In the genomic region with DNA sequence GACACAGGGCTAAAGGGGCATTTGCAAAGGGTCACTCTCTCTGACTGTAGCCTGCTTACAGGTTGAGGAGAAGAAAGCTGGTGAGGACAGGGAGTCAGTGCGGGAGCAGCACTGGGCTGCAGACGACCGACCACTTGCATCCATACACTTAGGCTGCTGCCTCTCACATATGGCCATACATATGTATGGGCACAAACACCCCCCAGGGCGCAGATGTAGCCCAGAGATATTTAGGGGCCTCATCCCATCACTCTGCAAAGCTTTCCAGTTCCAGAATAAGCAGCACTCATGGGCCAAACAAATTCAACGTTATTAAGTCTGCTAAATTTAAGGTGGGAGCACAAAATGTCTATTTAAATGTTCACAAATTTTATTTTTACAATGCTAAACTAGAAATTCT, we compare ENCODE assay signal across 24 mouse cellular contexts. TPM values are rescaled to one million over a fixed set of nuclear protein-coding genes. Genes with fewer than 3 reads are reported as not detected.
DNase-seq lines count a peak whose midpoint lies in the region; ATAC-seq and TF ChIP-seq lines count a peak whose summit lies in the region.
"Had no signal": no experiment of that assay in that cellular context is flagged by ENCODE, and none has a peak within 500 bp of the region (broad histone marks: within the 10 kb centered on the region; RNA-seq: fewer than 3 reads in every experiment).

No protein-coding gene starts in this region.

- no peaks in the 10 kb centered on the region for H3K27me3 ChIP-seq in forebrain, postnatal 0 days (ENCODE audit: insufficient read depth, low read length)
- no peaks in the 10 kb centered on the region for H3K27me3 ChIP-seq in forebrain, embryonic 12.5 days
- H3K27me3 ChIP-seq in midbrain, embryonic 13.5 days: no peaks in the 10 kb centered on the region
- H3K27me3 ChIP-seq in midbrain, embryonic 11.5 days (ENCODE audit: control insufficient read depth, insufficient read depth, low read length): no peaks in the 10 kb centered on the region
- H3K27me3 ChIP-seq: CH12.LX; embryonic facial prominence, embryonic 15.5 days; forebrain, embryonic 13.5 days; heart, embryonic 15.5 days; hindbrain, embryonic 13.5 days; Patski had no signal

- no peaks in the 10 kb centered on the region for H3K4me1 ChIP-seq in forebrain, postnatal 0 days (ENCODE audit: insufficient read depth)
- peaks cover 8% of the 10 kb centered on the region; the same call in 1 of the 2 replicates for H3K4me1 ChIP-seq in forebrain, embryonic 12.5 days
- H3K4me1 ChIP-seq in midbrain, embryonic 13.5 days (replicated peaks): peaks cover 12% of the 10 kb centered on the region; the same call in 1 of the 2 replicates
- H3K4me1 ChIP-seq in midbrain, embryonic 11.5 days (ENCODE audit: control insufficient read depth, insufficient read depth, low read length): no peaks in the 10 kb centered on the region
- H3K4me1 ChIP-seq: embryonic facial prominence, embryonic 15.5 days; heart, embryonic 15.5 days had no signal

- TF ChIP-seq CTCF in forebrain, postnatal 0 days (IDR thresholded peaks at IDR 0.05; ENCODE audit: low read depth): no peak

- H3K4me2 ChIP-seq in forebrain, postnatal 0 days (ENCODE audit: low read depth): no peak overlapping the region
- H3K4me2 ChIP-seq in forebrain, embryonic 12.5 days: no peak overlapping the region
- no peak overlapping the region for H3K4me2 ChIP-seq in midbrain, embryonic 13.5 days (replicated peaks)
- no peak overlapping the region for H3K4me2 ChIP-seq in midbrain, embryonic 11.5 days
- H3K4me2 ChIP-seq: embryonic facial prominence, embryonic 15.5 days; forebrain, embryonic 13.5 days; heart, embryonic 11.5 days; heart, embryonic 15.5 days; hindbrain, embryonic 13.5 days had no signal

- intact Hi-C loops in gastrocnemius, postnatal 36 days (cut with DNase I): no loop called here

- no peak overlapping the region for H3K4me3 ChIP-seq in forebrain, postnatal 0 days (ENCODE audit: low read depth, low read length)
- no peak overlapping the region for H3K4me3 ChIP-seq in forebrain, embryonic 12.5 days (replicated peaks)
- no peak overlapping the region for H3K4me3 ChIP-seq in midbrain, embryonic 13.5 days (replicated peaks)
- no peak overlapping the region for H3K4me3 ChIP-seq in midbrain, embryonic 11.5 days (ENCODE audit: low read depth, low read length)
- H3K4me3 ChIP-seq: embryonic facial prominence, embryonic 15.5 days; erythroblast, embryonic 14.5 days; forebrain, embryonic 13.5 days; heart, adult 2 months; heart, embryonic 15.5 days; hindbrain, embryonic 13.5 days had no signal

- no peak overlapping the region for H3K27ac ChIP-seq in forebrain, postnatal 0 days (ENCODE audit: low read depth, low read length)
- H3K27ac ChIP-seq in forebrain, embryonic 12.5 days: no peak overlapping the region
- H3K27ac ChIP-seq in midbrain, embryonic 13.5 days: no peak overlapping the region
- H3K27ac ChIP-seq in midbrain, embryonic 11.5 days (ENCODE audit: low read depth, low read length): no peak overlapping the region
- H3K27ac ChIP-seq: embryonic facial prominence, embryonic 15.5 days; forebrain, embryonic 13.5 days; heart, adult 2 months; heart, embryonic 15.5 days; hindbrain, embryonic 13.5 days; hindbrain, postnatal 0 days had no signal

- peak; percentile 24 for DNase-seq in forebrain, postnatal 0 days
- no peak for DNase-seq in midbrain, embryonic 11.5 days (ENCODE audit: low spot score, missing footprints)
- DNase-seq in brain, adult 2 months (ENCODE audit: low read depth, low spot score): peak; percentile 54
- DNase-seq in right cerebral cortex, postnatal 14 days: peak; percentile 28
- DNase-seq in gastrocnemius, postnatal 36 days: no peak
- DNase-seq: adrenal gland, postnatal 14 days; cerebellum, adult 2 months; cerebellum, postnatal 10 days; embryo, embryonic 11 days; gastrocnemius, postnatal 10 days; heart, adult 2 months; heart, postnatal 14 days had no signal

- WGBS in forebrain, postnatal 0 days: 60% methylated on average over 5 of the region's 5 CpGs
- 85% methylated on average over 5 of the region's 5 CpGs for WGBS in forebrain, embryonic 12.5 days
- WGBS in midbrain, embryonic 13.5 days: 68% methylated on average over 5 of the region's 5 CpGs
- 85% methylated on average over 5 of the region's 5 CpGs for WGBS in midbrain, embryonic 11.5 days

- ATAC-seq in forebrain, postnatal 0 days: peak; percentile 46; the same call in 1 of the 2 replicates
- no peak for ATAC-seq in forebrain, embryonic 12.5 days (ENCODE audit: low FRiP score)
- ATAC-seq in midbrain, embryonic 13.5 days: no peak
- ATAC-seq in midbrain, embryonic 11.5 days (ENCODE audit: low FRiP score): no peak
- ATAC-seq: activated CD4-positive, CD25-positive, alpha-beta regulatory T cell, adult 4 months; forebrain, embryonic 13.5 days; hindbrain, postnatal 0 days; Patski had no signal

- H3K36me3 ChIP-seq in forebrain, postnatal 0 days (ENCODE audit: insufficient read depth): peaks cover 50% of the 10 kb centered on the region
- H3K36me3 ChIP-seq in forebrain, embryonic 12.5 days (replicated peaks): peaks cover 91% of the 10 kb centered on the region
- H3K36me3 ChIP-seq in midbrain, embryonic 13.5 days: peaks cover 94% of the 10 kb centered on the region
- peaks cover 40% of the 10 kb centered on the region for H3K36me3 ChIP-seq in midbrain, embryonic 11.5 days (ENCODE audit: control insufficient read depth, insufficient read depth, low read length)

- no peak overlapping the region for H3K9ac ChIP-seq in forebrain, postnatal 0 days
- no peak overlapping the region for H3K9ac ChIP-seq in forebrain, embryonic 12.5 days
- 0 out of 2 replicates have a peak overlapping the region, but pooled peaks have one; percentile 0 for H3K9ac ChIP-seq in midbrain, embryonic 13.5 days (replicated peaks)
- H3K9ac ChIP-seq in midbrain, embryonic 11.5 days (ENCODE audit: low read length): no peak overlapping the region
- H3K9ac ChIP-seq: embryonic facial prominence, embryonic 15.5 days; forebrain, embryonic 13.5 days; heart, embryonic 15.5 days had no signal

- H3K9me3 ChIP-seq in forebrain, postnatal 0 days (ENCODE audit: low read length): no peaks in the 10 kb centered on the region
- no peaks in the 10 kb centered on the region for H3K9me3 ChIP-seq in forebrain, embryonic 12.5 days
- H3K9me3 ChIP-seq in midbrain, embryonic 13.5 days: no peaks in the 10 kb centered on the region
- no peaks in the 10 kb centered on the region for H3K9me3 ChIP-seq in midbrain, embryonic 11.5 days (ENCODE audit: control insufficient read depth, low read length)
- H3K9me3 ChIP-seq: embryonic facial prominence, embryonic 15.5 days; forebrain, embryonic 13.5 days; heart, embryonic 15.5 days; hindbrain, embryonic 13.5 days had no signal

RNA-seq across cellular contexts. Expression of gene Sh2b2, which starts 59.9 kb away (rescaled TPM):
- total RNA-seq in forebrain, postnatal 0 days (2014; rRNA removed): 38.4 and 43.8 TPM in 2 replicates
- 21.0 and 22.7 TPM in 2 replicates for polyA plus RNA-seq in forebrain, postnatal 0 days (2015; fragmentation: Nextera tagmentation; extraction: Ambion mirVana)
- polyA plus RNA-seq in forebrain, embryonic 12.5 days (2016; fragmentation: Nextera tagmentation; extraction: Ambion mirVana): 19.6 and 21.7 TPM in 2 replicates
- 20.3 and 25.6 TPM in 2 replicates for polyA plus RNA-seq in midbrain, embryonic 13.5 days (2015; fragmentation: Nextera tagmentation; extraction: Ambion mirVana)
- polyA plus RNA-seq in midbrain, embryonic 11.5 days (2014; fragmentation: Nextera tagmentation; extraction: Ambion mirVana): 8.7 and 11.8 TPM in 2 replicates
- 1 to 10 TPM; 3.5 to 3.9 TPM for total RNA-seq in gastrocnemius, postnatal 36 days (2021)

Comparison
In these comparisons a context has a peak if more than half of its experiments do, and no peak if none do; other contexts are left out.
1. DNase-seq: peak in forebrain, postnatal 0 days (single experiment), brain, adult 2 months (single experiment) and right cerebral cortex, postnatal 14 days (single experiment); none in midbrain, embryonic 11.5 days (single experiment) and gastrocnemius, postnatal 36 days (0 of 2).